In genomic region chr7:44942904-44943303, GRCm38 (mm10) we compare ENCODE assay signal across 28 mouse cellular contexts. TPM values are rescaled to one million over a fixed set of nuclear protein-coding genes. Genes with fewer than 3 reads are reported as not detected.
DNase-seq lines count a peak whose midpoint lies in the region; ATAC-seq and TF ChIP-seq lines count a peak whose summit lies in the region.
"Had no signal": no experiment of that assay in that cellular context is flagged by ENCODE, and none has a peak within 500 bp of the region (broad histone marks: within the 10 kb centered on the region; RNA-seq: fewer than 3 reads in every experiment).

TSS of gene Tsks (plus strand) at chr7:44943204.

- no peak within 1 kb of the TSS for H3K4me3 ChIP-seq in forebrain, embryonic 13.5 days
- no peak within 1 kb of the TSS for H3K4me3 ChIP-seq in forebrain, embryonic 14.5 days (ENCODE audit: low read depth, low read length)
- peak within 1 kb of the TSS; percentile 29; the same call in 1 of the 2 replicates for H3K4me3 ChIP-seq in E14TG2a.4 (replicated peaks; ENCODE audit: low read length)
- H3K4me3 ChIP-seq: embryonic facial prominence, embryonic 13.5 days; embryonic facial prominence, embryonic 15.5 days; erythroblast, embryonic 14.5 days; forebrain, embryonic 15.5 days had no signal

- no peak within 1 kb of the TSS for H3K4me2 ChIP-seq in forebrain, embryonic 13.5 days
- no peak within 1 kb of the TSS for H3K4me2 ChIP-seq in forebrain, embryonic 14.5 days (ENCODE audit: low read length)
- H3K4me2 ChIP-seq: embryonic facial prominence, embryonic 13.5 days; embryonic facial prominence, embryonic 15.5 days; forebrain, embryonic 15.5 days had no signal

- no peak within 1 kb of the TSS for H3K27ac ChIP-seq in forebrain, embryonic 13.5 days
- no peak within 1 kb of the TSS for H3K27ac ChIP-seq in forebrain, embryonic 14.5 days (ENCODE audit: low read depth, low read length)
- H3K27ac ChIP-seq: embryonic facial prominence, embryonic 13.5 days; embryonic facial prominence, embryonic 15.5 days; forebrain, embryonic 15.5 days had no signal

- TF ChIP-seq CTCF in E14TG2a.4 (conservative IDR thresholded peaks at IDR 0.05; ENCODE audit: low read length): no peak

- no peaks in the 10 kb centered on the region for H3K9me3 ChIP-seq in forebrain, embryonic 13.5 days (replicated peaks)
- H3K9me3 ChIP-seq in forebrain, embryonic 14.5 days (replicated peaks; ENCODE audit: control insufficient read depth, low read length): no peaks in the 10 kb centered on the region
- H3K9me3 ChIP-seq in E14TG2a.4 (ENCODE audit: low read length): no peaks in the 10 kb centered on the region
- H3K9me3 ChIP-seq: embryonic facial prominence, embryonic 13.5 days; embryonic facial prominence, embryonic 15.5 days; forebrain, embryonic 15.5 days; G1E had no signal

- DNase-seq in forebrain, embryonic 14.5 days (ENCODE audit: low spot score): no peak
- DNase-seq in ZHBTc4 (ENCODE audit: low read depth, low spot score): peak; percentile 30
- DNase-seq in urinary bladder, postnatal 4 days (ENCODE audit: low spot score in 2 of 2): no peak
- no peak for DNase-seq in T-cell, adult 2 months (ENCODE audit: low spot score)
- DNase-seq: adrenal gland, adult 8-10 months; adrenal gland, postnatal 14 days; adrenal gland, postnatal 36 days; B cell, adult 2 months; cerebellum, adult 11-12 months; cerebellum, adult 2 months; cerebellum, adult 9-10 months; cerebellum, postnatal 10 days; cerebellum, postnatal 25 days; forebrain, postnatal 0 days had no signal

- H3K36me3 ChIP-seq in forebrain, embryonic 13.5 days (ENCODE audit: poor library complexity, severe bottlenecking): no peaks in the 10 kb centered on the region
- H3K36me3 ChIP-seq in forebrain, embryonic 14.5 days (ENCODE audit: control insufficient read depth, insufficient read depth, low read length): no peaks in the 10 kb centered on the region
- H3K36me3 ChIP-seq in E14TG2a.4 (ENCODE audit: insufficient read depth, low read length): no peaks in the 10 kb centered on the region
- H3K36me3 ChIP-seq: embryonic facial prominence, embryonic 13.5 days; embryonic facial prominence, embryonic 15.5 days; forebrain, embryonic 15.5 days; G1E had no signal

- peaks cover 4% of the 10 kb centered on the region; the same call in 1 of the 2 replicates for H3K27me3 ChIP-seq in forebrain, embryonic 13.5 days
- no peaks in the 10 kb centered on the region for H3K27me3 ChIP-seq in forebrain, embryonic 14.5 days (replicated peaks; ENCODE audit: control insufficient read depth, insufficient read depth, low read length)
- H3K27me3 ChIP-seq in E14TG2a.4 (ENCODE audit: insufficient read depth, low read length): no peaks in the 10 kb centered on the region
- H3K27me3 ChIP-seq: embryonic facial prominence, embryonic 15.5 days; forebrain, embryonic 15.5 days; Patski had no signal

- no peak for ATAC-seq in forebrain, embryonic 13.5 days
- ATAC-seq in forebrain, embryonic 14.5 days: no peak
- ATAC-seq in erythroid progenitor cell, adult 5-6 weeks (replicated peaks; ENCODE audit: low FRiP score, poor library complexity, severe bottlenecking): 0 out of 2 replicates have a peak, but pooled peaks have one; percentile 3
- ATAC-seq: activated CD4-positive, CD25-positive, alpha-beta regulatory T cell, adult 4 months; CD4-positive, CD25-positive, alpha-beta regulatory T cell, adult 4 months; forebrain, embryonic 15.5 days; forebrain, postnatal 0 days; Patski had no signal

- WGBS in forebrain, embryonic 13.5 days: 75% methylated on average over 7 of the region's 7 CpGs
- 66% methylated on average over 7 of the region's 7 CpGs for WGBS in forebrain, embryonic 14.5 days

- no peaks in the 10 kb centered on the region for H3K4me1 ChIP-seq in forebrain, embryonic 13.5 days
- H3K4me1 ChIP-seq in forebrain, embryonic 14.5 days (ENCODE audit: control insufficient read depth, insufficient read depth, low read length): no peaks in the 10 kb centered on the region
- H3K4me1 ChIP-seq in E14TG2a.4 (replicated peaks; ENCODE audit: low read depth, low read length): peaks cover 18% of the 10 kb centered on the region
- H3K4me1 ChIP-seq: embryonic facial prominence, embryonic 13.5 days; embryonic facial prominence, embryonic 15.5 days; forebrain, embryonic 15.5 days had no signal

- 0 out of 2 replicates have a peak within 1 kb of the TSS, but pooled peaks have one; percentile 8 for H3K9ac ChIP-seq in forebrain, embryonic 13.5 days
- H3K9ac ChIP-seq in forebrain, embryonic 14.5 days (ENCODE audit: low read length): no peak within 1 kb of the TSS
- H3K9ac ChIP-seq: embryonic facial prominence, embryonic 13.5 days; embryonic facial prominence, embryonic 15.5 days; forebrain, embryonic 15.5 days; forebrain, postnatal 0 days had no signal

RNA-seq across cellular contexts. Expression of gene Tsks, which starts in this region (rescaled TPM):
- 0.20 TPM in 1 of 2 replicates, not detected in the other for polyA plus RNA-seq in forebrain, embryonic 13.5 days (2015; fragmentation: Nextera tagmentation; extraction: Ambion mirVana)
- not detected in 2 replicates for polyA plus RNA-seq in forebrain, embryonic 14.5 days (2014; fragmentation: Nextera tagmentation; extraction: Ambion mirVana)
- not detected in 2 replicates for total RNA-seq in erythroid progenitor cell, adult 5-6 weeks (2015; ENCODE audit: low replicate concordance)
- total RNA-seq in erythroid progenitor cell, adult 5-6 weeks (2017; ENCODE audit: low replicate concordance): not detected in 2 replicates
- total RNA-seq: adrenal gland, adult 18-20 months; adrenal gland, adult 8-10 months; adrenal gland, postnatal 14 days; adrenal gland, postnatal 36 days; CH12.LX; forebrain, postnatal 0 days; G1E had no signal
- polyA plus RNA-seq: activated CD4-positive, CD25-positive, alpha-beta regulatory T cell, adult 4 months; CD4-positive, CD25-positive, alpha-beta regulatory T cell, adult 4 months; embryonic facial prominence, embryonic 11.5 days; erythroblast, embryonic 14.5 days; forebrain, embryonic 15.5 days had no signal

Comparison
In these comparisons a context has a peak if more than half of its experiments do, and no peak if none do; other contexts are left out.
1. Peak in ATAC-seq in erythroid progenitor cell, adult 5-6 weeks; RNA of the gene not detected or under 1 TPM.